Mouse (Mus musculus): Measurements from ENCODE around the gene Nme9. TPM values are rescaled to one million over a fixed set of nuclear protein-coding genes. Genes with fewer than 3 reads are reported as not detected.

Gene Nme9
- polyA plus RNA-seq, 1 experiment from 2014 or later = not detected

- 70% methylated on average over 8 of the region's 8 CpGs for WGBS
- H3K4me1 ChIP-seq = no peaks in the 10 kb centered on the region
- DNase-seq (ENCODE audit: low spot score) = no peak
- peaks cover 2% of the 10 kb centered on the region for H3K36me3 ChIP-seq
- no peak overlapping the region for H3K27ac ChIP-seq (replicated peaks)
- no peaks in the 10 kb centered on the region for H3K9me3 ChIP-seq (replicated peaks)
- no peak overlapping the region for H3K4me3 ChIP-seq
- H3K27me3 ChIP-seq (ENCODE audit: low read depth, poor library complexity, severe bottlenecking) = no peaks in the 10 kb centered on the region
Measured at GRCm38 (mm10) chr9:99469681-99470273, 18.5 kb downstream of the Nme9 start.

GRCm38 (mm10) chr9:99470347-99471092, 19.2 kb downstream of the Nme9 start:
- H3K4me3 ChIP-seq = no peak overlapping the region
- peaks cover 10% of the 10 kb centered on the region for H3K36me3 ChIP-seq
- no peaks in the 10 kb centered on the region for H3K4me1 ChIP-seq
- no peak overlapping the region for H3K27ac ChIP-seq (replicated peaks)
- 79% methylated on average over 16 of the region's 16 CpGs for WGBS
- no peaks in the 10 kb centered on the region for H3K9me3 ChIP-seq (replicated peaks)
- no peak for DNase-seq (ENCODE audit: low spot score)
- H3K27me3 ChIP-seq (ENCODE audit: low read depth, poor library complexity, severe bottlenecking) = no peaks in the 10 kb centered on the region

GRCm38 (mm10) chr9:99471334-99471733, 20.1 kb downstream of the Nme9 start:
- DNase-seq (ENCODE audit: low spot score) = no peak
- Histone ChIP-seq H3K4me1 (no peaks in the 10 kb centered on the region), H3K27ac (replicated peaks) (no peak overlapping the region), H3K36me3 (peaks cover 18% of the 10 kb centered on the region), H3K4me3 (no peak overlapping the region), H3K27me3 (ENCODE audit: low read depth, poor library complexity, severe bottlenecking) (no peaks in the 10 kb centered on the region), H3K9me3 (replicated peaks) (no peaks in the 10 kb centered on the region)
- WGBS = 86% methylated on average over 7 of the region's 7 CpGs

GRCm38 (mm10) chr9:99479181-99479711, 28.0 kb downstream of the Nme9 start:
- Histone ChIP-seq H3K27ac (replicated peaks) (no peak overlapping the region), H3K4me3 (no peak overlapping the region), H3K36me3 (peaks cover 76% of the 10 kb centered on the region), H3K9me3 (replicated peaks) (no peaks in the 10 kb centered on the region), H3K4me1 (0 out of 2 replicates have a peak, but pooled peaks cover 3% of the 10 kb centered on the region), H3K27me3 (ENCODE audit: low read depth, poor library complexity, severe bottlenecking) (no peaks in the 10 kb centered on the region)
- DNase-seq (ENCODE audit: low spot score) = no peak
- 88% methylated on average over 9 of the region's 9 CpGs for WGBS

GRCm38 (mm10) chr9:99480764-99481163, 29.5 kb downstream of the Nme9 start:
- no peak for DNase-seq (ENCODE audit: low spot score)
- Histone ChIP-seq H3K4me1 (0 out of 2 replicates have a peak, but pooled peaks cover 3% of the 10 kb centered on the region), H3K27ac (replicated peaks) (no peak overlapping the region), H3K36me3 (peaks cover 76% of the 10 kb centered on the region), H3K27me3 (ENCODE audit: low read depth, poor library complexity, severe bottlenecking) (no peaks in the 10 kb centered on the region), H3K4me3 (no peak overlapping the region), H3K9me3 (replicated peaks) (no peaks in the 10 kb centered on the region)
- 95% methylated on average over 4 of the region's 4 CpGs for WGBS

GRCm38 (mm10) chr9:99483191-99483590, 31.9 kb downstream of the Nme9 start:
- DNase-seq (ENCODE audit: low spot score) = no peak
- no peaks in the 10 kb centered on the region for H3K27me3 ChIP-seq (ENCODE audit: low read depth, poor library complexity, severe bottlenecking)
- no peak overlapping the region for H3K27ac ChIP-seq (replicated peaks)
- H3K9me3 ChIP-seq (replicated peaks) = no peaks in the 10 kb centered on the region
- H3K36me3 ChIP-seq = peaks cover 90% of the 10 kb centered on the region
- H3K4me3 ChIP-seq = no peak overlapping the region
- WGBS = 92% methylated on average over 4 of the region's 4 CpGs
- 0 out of 2 replicates have a peak, but pooled peaks cover 3% of the 10 kb centered on the region for H3K4me1 ChIP-seq

- no peak overlapping the region for H3K4me3 ChIP-seq
- no peaks in the 10 kb centered on the region for H3K27me3 ChIP-seq (ENCODE audit: low read depth, poor library complexity, severe bottlenecking)
- H3K9me3 ChIP-seq (replicated peaks) = no peaks in the 10 kb centered on the region
- no peak overlapping the region for H3K27ac ChIP-seq (replicated peaks)
- peaks cover 91% of the 10 kb centered on the region for H3K36me3 ChIP-seq
- H3K4me1 ChIP-seq = 0 out of 2 replicates have a peak, but pooled peaks cover 3% of the 10 kb centered on the region
- DNase-seq (ENCODE audit: low spot score) = no peak
Measured at GRCm38 (mm10) chr9:99484632-99485031, 33.4 kb downstream of the Nme9 start.

- no peaks in the 10 kb centered on the region for H3K27me3 ChIP-seq (ENCODE audit: low read depth, poor library complexity, severe bottlenecking)
- DNase-seq (ENCODE audit: low spot score) = no peak
- WGBS = 91% methylated on average over 4 of the region's 4 CpGs
- H3K9me3 ChIP-seq (replicated peaks) = no peaks in the 10 kb centered on the region
- peaks cover 94% of the 10 kb centered on the region for H3K36me3 ChIP-seq
- no peak overlapping the region for H3K27ac ChIP-seq (replicated peaks)
- no peak overlapping the region for H3K4me3 ChIP-seq
- 0 out of 2 replicates have a peak, but pooled peaks cover 3% of the 10 kb centered on the region for H3K4me1 ChIP-seq
Measured at GRCm38 (mm10) chr9:99485144-99485543, 33.9 kb downstream of the Nme9 start.

GRCm38 (mm10) chr9:99487126-99487695, 35.9 kb downstream of the Nme9 start:
- Histone ChIP-seq H3K27ac (replicated peaks) (no peak overlapping the region), H3K36me3 (peaks cover 83% of the 10 kb centered on the region)
- 94% methylated on average over 8 of the region's 8 CpGs for WGBS

GRCm38 (mm10) chr9:99487841-99488240, 36.6 kb downstream of the Nme9 start:
- Histone ChIP-seq H3K4me3 (no peak overlapping the region), H3K4me1 (no peaks in the 10 kb centered on the region), H3K36me3 (peaks cover 83% of the 10 kb centered on the region), H3K9me3 (replicated peaks) (no peaks in the 10 kb centered on the region), H3K27me3 (ENCODE audit: low read depth, poor library complexity, severe bottlenecking) (no peaks in the 10 kb centered on the region), H3K27ac (replicated peaks) (no peak overlapping the region)
- DNase-seq (ENCODE audit: low spot score) = no peak
- 89% methylated on average over 3 of the region's 3 CpGs for WGBS

More at GRCm38 (mm10) chr9:99487126-99487695, 35.9 kb downstream of the Nme9 start:
- Histone ChIP-seq H3K9me3 (replicated peaks) (no peaks in the 10 kb centered on the region), H3K4me3 (no peak overlapping the region), H3K4me1 (0 out of 2 replicates have a peak, but pooled peaks cover 3% of the 10 kb centered on the region), H3K27me3 (ENCODE audit: low read depth, poor library complexity, severe bottlenecking) (no peaks in the 10 kb centered on the region)
- no peak for DNase-seq (ENCODE audit: low spot score)

- no peaks in the 10 kb centered on the region for H3K27me3 ChIP-seq (ENCODE audit: low read depth, poor library complexity, severe bottlenecking)
- no peak overlapping the region for H3K4me3 ChIP-seq
- no peak for DNase-seq (ENCODE audit: low spot score)
- no peak overlapping the region for H3K27ac ChIP-seq (replicated peaks)
- WGBS = 93% methylated on average over 4 of the region's 4 CpGs
- H3K9me3 ChIP-seq (replicated peaks) = no peaks in the 10 kb centered on the region; the same call in 1 of the 2 replicates
- H3K36me3 ChIP-seq = peaks cover 85% of the 10 kb centered on the region
- no peaks in the 10 kb centered on the region for H3K4me1 ChIP-seq
Measured at GRCm38 (mm10) chr9:99491050-99491449, 39.8 kb downstream of the Nme9 start.

- Histone ChIP-seq H3K36me3 (peaks cover 84% of the 10 kb centered on the region), H3K9me3 (replicated peaks) (no peaks in the 10 kb centered on the region; the same call in 1 of the 2 replicates), H3K27me3 (ENCODE audit: low read depth, poor library complexity, severe bottlenecking) (no peaks in the 10 kb centered on the region), H3K4me3 (no peak overlapping the region), H3K4me1 (no peaks in the 10 kb centered on the region), H3K27ac (replicated peaks) (no peak overlapping the region)
- no peak for DNase-seq (ENCODE audit: low spot score)
- 83% methylated on average over 10 of the region's 10 CpGs for WGBS
Measured at GRCm38 (mm10) chr9:99492634-99493200, 41.4 kb downstream of the Nme9 start.

Measured in midbrain, embryonic 10.5 days (tissue).